Mouse (Mus musculus) spleen, adult 2 months (tissue): ENCODE results near the gene Usp5. TPM values are rescaled to one million over a fixed set of nuclear protein-coding genes. Genes with fewer than 3 reads are reported as not detected.
A peak's percentile ranks its signal among the peaks of the same experiment; 100 is the strongest.

Source experiments
- DNase-seq, 2 experiments: peaks; one replicate each; pipeline versions ENCODE4 v3.0.0 to v3.0.0-alpha.2; 2012 to 2021; ENCODE audit warnings: low spot score in 2 of 2, low read depth in 1 of 2
- H3K27ac ChIP-seq: fragments of 200-500 bp; 2 replicates; pipeline ENCODE4 v1.5.1; 2012; ENCODE audit warnings: low read length, inconsistent platforms; ENCODE audit not compliant: insufficient read depth
- H3K27me3 ChIP-seq: fragments of 200-500 bp; 2 replicates; pipeline ENCODE4 v1.6.1; 2012; ENCODE audit warnings: mild to moderate bottlenecking, moderate library complexity, low read length, inconsistent platforms; ENCODE audit not compliant: control insufficient read depth, insufficient read depth
- H3K36me3 ChIP-seq: fragments of 200-500 bp; 2 replicates; pipeline ENCODE4 v1.6.1; 2012; ENCODE audit warnings: mild to moderate bottlenecking, low read length, inconsistent platforms; ENCODE audit not compliant: control insufficient read depth, insufficient read depth
- H3K4me1 ChIP-seq: fragments of 200-500 bp; 2 replicates; pipeline ENCODE4 v1.6.1; 2011; ENCODE audit warnings: inconsistent platforms; ENCODE audit not compliant: control insufficient read depth, insufficient read depth, insufficient read length
- H3K4me3 ChIP-seq: fragments of 200-500 bp; 2 replicates; pipeline ENCODE4 v1.5.1; 2011; ENCODE audit warnings: mild to moderate bottlenecking, inconsistent platforms; ENCODE audit not compliant: insufficient read depth, insufficient read length; ENCODE audit errors: extremely low read depth
- CTCF ChIP-seq: fragments of 200-500 bp; IDR thresholded peaks from 2 replicates; pipeline ENCODE4 v1.5.1; 2011; ENCODE audit warnings: mild to moderate bottlenecking, inconsistent platforms; ENCODE audit not compliant: insufficient read depth, insufficient read length, insufficient replicate concordance; ENCODE audit errors: extremely low read depth
- POLR2A ChIP-seq: fragments of 200-500 bp; IDR thresholded peaks from 2 replicates; pipeline ENCODE4 v1.6.1; 2011; ENCODE audit warnings: low read depth, low read length, inconsistent platforms
- WGBS: fragments of 180-500 bp; shearing (Covaris S2); methylation state at CpG from one replicate; pipeline ENCODE4 v1.1.7; 2018; 5-methylcytosine and 5-hydroxymethylcytosine counted together
- polyA plus RNA-seq: library from polyadenylated mRNA; depleted of rRNA; stranded (reverse); fragments of >200 nt; gene quantifications from 2 replicates; pipeline ENCODE4 v1.2.3, GENCODE M21; 2012

The Usp5 gene
- polyA plus RNA-seq, 1 experiment: 53.8 TPM

- TF ChIP-seq CTCF: no peak
- TF ChIP-seq POLR2A: no peak
- peaks cover 12% of the 10 kb centered on the region; the same call in 1 of the 2 replicates for H3K4me1 ChIP-seq
- H3K27ac ChIP-seq: no peak overlapping the region
- no peaks in the 10 kb centered on the region for H3K36me3 ChIP-seq
- H3K4me3 ChIP-seq: peak overlapping the region; percentile 70; the same call in 1 of the 2 replicates
- WGBS: 10% methylated on average over 6 of the region's 6 CpGs
- DNase-seq: peak in 1 of 2 experiments; percentile 68
- H3K27me3 ChIP-seq: no peaks in the 10 kb centered on the region
Observed at GRCm38 (mm10) chr6:124782436-124782835, 46.8 kb downstream of the Usp5 start.

GRCm38 (mm10) chr6:124780917-124781316 lies 48.4 kb downstream of the Usp5 start:
- Histone ChIP-seq H3K27me3 (no peaks in the 10 kb centered on the region), H3K4me3 (no peak overlapping the region), H3K36me3 (no peaks in the 10 kb centered on the region), H3K27ac (no peak overlapping the region), H3K4me1 (peaks cover 12% of the 10 kb centered on the region; the same call in 1 of the 2 replicates)
- DNase-seq: no peak
- no peak for TF ChIP-seq POLR2A
- no peak for TF ChIP-seq CTCF
- WGBS: 77% methylated on average over 7 of the region's 7 CpGs

GRCm38 (mm10) chr6:124779984-124780416 lies 49.3 kb downstream of the Usp5 start:
- WGBS: 24% methylated on average over 10 of the region's 10 CpGs
- Histone ChIP-seq H3K27me3 (no peaks in the 10 kb centered on the region), H3K4me1 (peaks cover 12% of the 10 kb centered on the region; the same call in 1 of the 2 replicates), H3K36me3 (no peaks in the 10 kb centered on the region), H3K27ac (no peak overlapping the region), H3K4me3 (peak overlapping the region; percentile 47; the same call in 1 of the 2 replicates)
- DNase-seq: no peak
- TF ChIP-seq POLR2A (no peak), CTCF (no peak)

- Histone ChIP-seq H3K36me3 (no peaks in the 10 kb centered on the region), H3K27ac (no peak within 1 kb of the TSS), H3K4me1 (peaks cover 12% of the 10 kb centered on the region; the same call in 1 of the 2 replicates), H3K4me3 (peak within 1 kb of the TSS; percentile 47; the same call in 1 of the 2 replicates), H3K27me3 (no peaks in the 10 kb centered on the region)
- DNase-seq: peak; percentile 51 to 64
- 6% methylated on average over 23 of the region's 23 CpGs for WGBS
- TF ChIP-seq POLR2A: no peak
- TF ChIP-seq CTCF: no peak
Observed at GRCm38 (mm10) chr6:124779222-124779983, 49.9 kb downstream of the Usp5 start, which contains the start of gene Lrrc23. Gene Lrrc23 (minus strand): TSS chr6:124779727.

GRCm38 (mm10) chr6:124770511-124770910 lies 58.8 kb downstream of the Usp5 start:
- DNase-seq: no peak
- no peaks in the 10 kb centered on the region for H3K36me3 ChIP-seq
- WGBS: 93% methylated on average over 15 of the region's 15 CpGs
- peaks cover 7% of the 10 kb centered on the region for H3K27me3 ChIP-seq
- peaks cover 9% of the 10 kb centered on the region; the same call in 1 of the 2 replicates for H3K4me1 ChIP-seq
- TF ChIP-seq CTCF (no peak), POLR2A (no peak)
- no peak overlapping the region for H3K4me3 ChIP-seq
- no peak overlapping the region for H3K27ac ChIP-seq

- no peaks in the 10 kb centered on the region for H3K36me3 ChIP-seq
- peaks cover 9% of the 10 kb centered on the region; the same call in 1 of the 2 replicates for H3K4me1 ChIP-seq
- no peak overlapping the region for H3K4me3 ChIP-seq
- no peak for DNase-seq
- no peak overlapping the region for H3K27ac ChIP-seq
- WGBS: 64% methylated on average over 7 of the region's 7 CpGs
- peaks cover 7% of the 10 kb centered on the region for H3K27me3 ChIP-seq
- no peak for TF ChIP-seq POLR2A
- no peak for TF ChIP-seq CTCF
Observed at GRCm38 (mm10) chr6:124770013-124770412, 59.3 kb downstream of the Usp5 start.
